9 mouse cellular contexts compared by ENCODE assay signal in genomic region chr2:167641337-167641736, GRCm38 (mm10). TPM values are rescaled to one million over a fixed set of nuclear protein-coding genes. Genes with fewer than 3 reads are reported as not detected.
DNase-seq lines count a peak whose midpoint lies in the region; ATAC-seq and TF ChIP-seq lines count a peak whose summit lies in the region.
"Had no signal": no experiment of that assay in that cellular context is flagged by ENCODE, and none has a peak within 500 bp of the region (broad histone marks: within the 10 kb centered on the region; RNA-seq: fewer than 3 reads in every experiment).

No protein-coding gene starts in this region.

- H3K4me2 ChIP-seq in kidney, embryonic 14.5 days (replicated peaks; ENCODE audit: low read depth, low read length) = no peak overlapping the region
- H3K4me2 ChIP-seq: limb, embryonic 12.5 days had no signal

- ATAC-seq in kidney, embryonic 14.5 days (ENCODE audit: low FRiP score, low TSS enrichment) = no peak
- peak; percentile 68 for ATAC-seq in neutrophil, adult 5-6 weeks (ENCODE audit: extremely low read depth, insufficient number of reproducible peaks, low FRiP score, poor library complexity, severe bottlenecking)

- H3K27ac ChIP-seq in kidney, embryonic 14.5 days (ENCODE audit: low read depth, low read length) = no peak overlapping the region
- no peak overlapping the region for H3K27ac ChIP-seq in MEL (ENCODE audit: control insufficient read depth, low read depth, low read length)
- no peak overlapping the region for H3K27ac ChIP-seq in embryonic facial prominence, embryonic 10.5 days (replicated peaks)
- H3K27ac ChIP-seq: limb, embryonic 12.5 days had no signal

- no peak for TF ChIP-seq POLR2A in MEL (IDR thresholded peaks at IDR 0.05; ENCODE audit: control insufficient read depth in 1 of 2, insufficient read depth in 1 of 2, low read depth in 1 of 2, low read length in 2 of 2, poor library complexity in 1 of 2)

- peak; percentile 34 to 77 (median 61); a peak in 5 of 6 replicates for TF ChIP-seq CTCF in MEL (IDR thresholded peaks at IDR 0.05 in 2 of 3, conservative IDR thresholded peaks at IDR 0.05 in 1 of 3; ENCODE audit: control insufficient read depth in 1 of 3, insufficient read depth in 1 of 3, low read depth in 2 of 3, low read length in 3 of 3, poor library complexity in 1 of 3, severe bottlenecking in 1 of 3)

- peak; percentile 42 for TF ChIP-seq RAD21 in MEL (IDR thresholded peaks at IDR 0.05; ENCODE audit: low read depth, low read length)

- H3K79me2 ChIP-seq in MEL (ENCODE audit: control insufficient read depth, insufficient read depth, low read length, poor library complexity) = no peaks in the 10 kb centered on the region

- 47% methylated on average over 8 of the region's 8 CpGs for WGBS in kidney, embryonic 14.5 days
- 50% methylated on average over 8 of the region's 8 CpGs for WGBS in embryonic facial prominence, embryonic 10.5 days

- H3K9me3 ChIP-seq in kidney, embryonic 14.5 days (ENCODE audit: control insufficient read depth, low read length) = no peaks in the 10 kb centered on the region
- H3K9me3 ChIP-seq in MEL (replicated peaks; ENCODE audit: insufficient read depth, low read length) = no peaks in the 10 kb centered on the region
- no peaks in the 10 kb centered on the region for H3K9me3 ChIP-seq in embryonic facial prominence, embryonic 10.5 days
- H3K9me3 ChIP-seq: limb, embryonic 12.5 days had no signal

- peaks cover 24% of the 10 kb centered on the region for H3K36me3 ChIP-seq in kidney, embryonic 14.5 days (ENCODE audit: control insufficient read depth, insufficient read depth, low read length)
- no peaks in the 10 kb centered on the region for H3K36me3 ChIP-seq in MEL (ENCODE audit: control insufficient read depth in 1 of 2, insufficient read depth in 2 of 2, low read length in 2 of 2)
- H3K36me3 ChIP-seq in embryonic facial prominence, embryonic 10.5 days (replicated peaks) = peaks cover 41% of the 10 kb centered on the region

- no peak for TF ChIP-seq EP300 in MEL (IDR thresholded peaks at IDR 0.05; ENCODE audit: low read depth in 1 of 2, low read length in 2 of 2)

- H3K4me1 ChIP-seq in kidney, embryonic 14.5 days (ENCODE audit: control insufficient read depth, insufficient read depth, low read length) = no peaks in the 10 kb centered on the region
- H3K4me1 ChIP-seq in MEL (ENCODE audit: control insufficient read depth in 1 of 2, insufficient read depth in 2 of 2, low read length in 2 of 2) = no peaks in the 10 kb centered on the region
- H3K4me1 ChIP-seq in embryonic facial prominence, embryonic 10.5 days = no peaks in the 10 kb centered on the region
- H3K4me1 ChIP-seq: limb, embryonic 12.5 days had no signal

- DNase-seq in kidney, adult 11 months = peak; percentile 78
- no peak for DNase-seq in MEL (ENCODE audit: low read depth, low spot score)
- DNase-seq in embryonic facial prominence, embryonic 10.5 days (ENCODE audit: low spot score) = peak; percentile 33
- peak; percentile 62 for DNase-seq in liver
- DNase-seq in urinary bladder, postnatal 14 days (ENCODE audit: low spot score) = no peak
- no peak for DNase-seq in ovary, postnatal 10 days (ENCODE audit: low spot score)

- no peak overlapping the region for H3K9ac ChIP-seq in kidney, embryonic 14.5 days (ENCODE audit: low read depth, low read length)
- H3K9ac ChIP-seq in MEL (ENCODE audit: control insufficient read depth, low read depth, low read length, poor library complexity, severe bottlenecking) = no peak overlapping the region
- H3K9ac ChIP-seq: limb, embryonic 12.5 days had no signal

- no peaks in the 10 kb centered on the region for H3K27me3 ChIP-seq in kidney, embryonic 14.5 days (ENCODE audit: control insufficient read depth, insufficient read depth, low read length)
- H3K27me3 ChIP-seq in MEL (ENCODE audit: control insufficient read depth in 1 of 2, insufficient read depth in 2 of 2, low read length in 2 of 2) = no peaks in the 10 kb centered on the region
- no peaks in the 10 kb centered on the region for H3K27me3 ChIP-seq in embryonic facial prominence, embryonic 10.5 days (replicated peaks; ENCODE audit: low read depth, poor library complexity, severe bottlenecking)
- H3K27me3 ChIP-seq: limb, embryonic 12.5 days had no signal

- no peak overlapping the region for H3K4me3 ChIP-seq in kidney, embryonic 14.5 days (ENCODE audit: low read length)
- H3K4me3 ChIP-seq in MEL (ENCODE audit: control insufficient read depth in 1 of 2, insufficient read depth in 1 of 2, low read depth in 2 of 2, low read length in 2 of 2) = no peak overlapping the region
- H3K4me3 ChIP-seq in embryonic facial prominence, embryonic 10.5 days = no peak overlapping the region
- H3K4me3 ChIP-seq: limb, embryonic 12.5 days had no signal

TF ChIP-seq in MEL, 35 proteins besides CTCF, POLR2A, EP300 and RAD21:
- TF ChIP-seq NRF1 (IDR thresholded peaks at IDR 0.05; ENCODE audit: insufficient read depth, low read depth, low read length, poor library complexity, severe bottlenecking) = no peak
- peak; percentile 68 for TF ChIP-seq SMC3 (IDR thresholded peaks at IDR 0.05; ENCODE audit: low read depth, low read length)
- no peak for TF ChIP-seq HCFC1 (IDR thresholded peaks at IDR 0.05; ENCODE audit: low read depth, low read length)
- no peak for TF ChIP-seq MAX (IDR thresholded peaks at IDR 0.05; ENCODE audit: low read length)
- peak; percentile 12; the same call in 1 of the 2 replicates for TF ChIP-seq ZC3H11A (IDR thresholded peaks at IDR 0.05; ENCODE audit: low read depth, low read length)
- TF ChIP-seq BHLHE40 (IDR thresholded peaks at IDR 0.05; ENCODE audit: borderline replicate concordance, low read depth, low read length) = no peak
- no peak for TF ChIP-seq TBP (IDR thresholded peaks at IDR 0.05; ENCODE audit: low read depth, low read length)
- TF ChIP-seq MAZ (IDR thresholded peaks at IDR 0.05; ENCODE audit: low read depth, low read length) = no peak
- TF ChIP-seq KAT2A (conservative IDR thresholded peaks at IDR 0.05; ENCODE audit: low read depth, low read length) = no peak

RNA-seq across cellular contexts. Expression of gene Ube2v1, which starts 9.4 kb away (rescaled TPM):
- polyA plus RNA-seq in kidney, embryonic 14.5 days (2014; fragmentation: Nextera tagmentation; extraction: Ambion mirVana) = 212 and 283 TPM in 2 replicates
- 156 and 164 TPM in 2 replicates for total RNA-seq in MEL (2012; rRNA removed)
- polyA plus RNA-seq in MEL (2012; ENCODE audit: insufficient read depth in 1 of 2, insufficient read length in 2 of 2, low read depth in 1 of 2, low replicate concordance in 2 of 2, missing spikeins in 1 of 2) = 100 to 1,000 TPM in 1 of 2 experiments, not detected in 1; 343 TPM
- polyA plus RNA-seq in embryonic facial prominence, embryonic 10.5 days (2016; fragmentation: Nextera tagmentation; extraction: Ambion mirVana) = 384 and 394 TPM in 2 replicates
- total RNA-seq in neutrophil, adult 5-6 weeks (2017) = 55.2 and 67.3 TPM in 2 replicates

RNA-seq across cellular contexts. Expression of gene Gm20431, which starts 20.0 kb away (rescaled TPM):
- polyA plus RNA-seq in kidney, embryonic 14.5 days (2014; fragmentation: Nextera tagmentation; extraction: Ambion mirVana) = 5.6 and 6.1 TPM in 2 replicates
- 5.2 and 8.1 TPM in 2 replicates for total RNA-seq in MEL (2012; rRNA removed)
- polyA plus RNA-seq in MEL (2012; ENCODE audit: insufficient read depth in 1 of 2, insufficient read length in 2 of 2, low read depth in 1 of 2, low replicate concordance in 2 of 2, missing spikeins in 1 of 2) = 1 to 10 TPM in 1 of 2 experiments, not detected in 1; 5.9 TPM
- polyA plus RNA-seq in embryonic facial prominence, embryonic 10.5 days (2016; fragmentation: Nextera tagmentation; extraction: Ambion mirVana) = 0.68 and 4.9 TPM in 2 replicates
- not detected in 2 replicates for total RNA-seq in neutrophil, adult 5-6 weeks (2017)

RNA-seq across cellular contexts. Expression of gene Cebpb, which starts 47.4 kb away (rescaled TPM):
- 7.7 and 8.3 TPM in 2 replicates for polyA plus RNA-seq in kidney, embryonic 14.5 days (2014; fragmentation: Nextera tagmentation; extraction: Ambion mirVana)
- total RNA-seq in MEL (2012; rRNA removed) = 9.9 and 20.8 TPM in 2 replicates
- 10 to 100 TPM in 1 of 2 experiments, not detected in 1; 10.7 TPM for polyA plus RNA-seq in MEL (2012; ENCODE audit: insufficient read depth in 1 of 2, insufficient read length in 2 of 2, low read depth in 1 of 2, low replicate concordance in 2 of 2, missing spikeins in 1 of 2)
- polyA plus RNA-seq in embryonic facial prominence, embryonic 10.5 days (2016; fragmentation: Nextera tagmentation; extraction: Ambion mirVana) = 1.7 and 1.8 TPM in 2 replicates
- 160 and 183 TPM in 2 replicates for total RNA-seq in neutrophil, adult 5-6 weeks (2017)

RNA-seq across cellular contexts. Expression of gene Tmem189, which starts 48.3 kb away (rescaled TPM):
- polyA plus RNA-seq in kidney, embryonic 14.5 days (2014; fragmentation: Nextera tagmentation; extraction: Ambion mirVana) = 37.9 and 52.8 TPM in 2 replicates
- 18.2 and 21.7 TPM in 2 replicates for total RNA-seq in MEL (2012; rRNA removed)
- 10 to 100 TPM in 1 of 2 experiments, not detected in 1; 46.5 TPM for polyA plus RNA-seq in MEL (2012; ENCODE audit: insufficient read depth in 1 of 2, insufficient read length in 2 of 2, low read depth in 1 of 2, low replicate concordance in 2 of 2, missing spikeins in 1 of 2)
- 40.2 and 43.7 TPM in 2 replicates for polyA plus RNA-seq in embryonic facial prominence, embryonic 10.5 days (2016; fragmentation: Nextera tagmentation; extraction: Ambion mirVana)
- 76.0 and 90.2 TPM in 2 replicates for total RNA-seq in neutrophil, adult 5-6 weeks (2017)

Comparison
In these comparisons a context has a peak if more than half of its experiments do, and no peak if none do; other contexts are left out.
1. DNase-seq: peak in kidney, adult 11 months (single experiment), embryonic facial prominence, embryonic 10.5 days (single experiment) and liver (single experiment); none in MEL (single experiment), urinary bladder, postnatal 14 days (single experiment) and ovary, postnatal 10 days (single experiment).